10 mouse cellular contexts compared by ENCODE assay signal in the genomic region with DNA sequence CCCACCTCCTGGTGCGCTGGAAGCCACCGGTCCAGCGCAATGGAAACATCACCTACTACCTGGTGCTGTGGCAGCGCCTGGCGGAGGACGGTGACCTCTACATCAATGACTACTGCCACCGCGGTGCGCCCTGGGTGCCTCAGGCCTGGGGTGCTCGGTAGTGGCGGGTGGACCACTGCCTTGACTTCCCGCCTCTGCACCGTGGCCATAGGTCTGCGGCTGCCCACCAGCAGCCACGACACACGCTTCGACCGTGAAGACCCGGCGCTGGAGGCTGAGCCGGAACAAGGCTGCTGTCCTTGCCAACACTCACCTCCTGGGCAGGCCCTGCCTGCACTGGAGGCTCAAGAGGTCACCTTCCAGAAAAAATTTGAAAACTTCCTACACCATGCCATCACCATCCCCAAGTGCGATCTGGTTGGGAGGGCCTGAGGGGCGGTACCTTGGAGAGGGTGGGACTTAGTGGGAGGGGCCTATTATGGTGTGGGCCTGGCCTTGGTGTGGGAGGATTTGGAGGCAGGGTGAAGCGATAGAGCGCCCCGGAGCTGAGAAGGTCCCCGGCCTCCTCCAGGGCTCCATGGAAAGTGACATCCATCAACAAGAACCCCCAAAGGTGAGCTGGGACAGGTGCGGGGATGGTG. TPM values are rescaled to one million over a fixed set of nuclear protein-coding genes. Genes with fewer than 3 reads are reported as not detected.
DNase-seq lines count a peak whose midpoint lies in the region; ATAC-seq and TF ChIP-seq lines count a peak whose summit lies in the region.
"Had no signal": no experiment of that assay in that cellular context is flagged by ENCODE, and none has a peak within 500 bp of the region (broad histone marks: within the 10 kb centered on the region; RNA-seq: fewer than 3 reads in every experiment).

No protein-coding gene starts in this region.

- H3K27ac ChIP-seq in heart, embryonic 16.5 days (ENCODE audit: low read length) = no peak overlapping the region
- H3K27ac ChIP-seq in forebrain, embryonic 11.5 days (ENCODE audit: low read depth, low read length) = no peak overlapping the region
- H3K27ac ChIP-seq in midbrain, postnatal 0 days (ENCODE audit: low read depth, low read length) = no peak overlapping the region

- no peaks in the 10 kb centered on the region for H3K9me3 ChIP-seq in heart, embryonic 16.5 days (replicated peaks; ENCODE audit: control insufficient read depth, low read length)
- H3K9me3 ChIP-seq in forebrain, embryonic 11.5 days (ENCODE audit: control insufficient read depth, low read length) = no peaks in the 10 kb centered on the region
- H3K9me3 ChIP-seq in midbrain, postnatal 0 days (ENCODE audit: low read length) = no peaks in the 10 kb centered on the region
- H3K9me3 ChIP-seq: G1E had no signal

- no peaks in the 10 kb centered on the region for H3K36me3 ChIP-seq in heart, embryonic 16.5 days (ENCODE audit: control insufficient read depth, insufficient read depth)
- H3K36me3 ChIP-seq in forebrain, embryonic 11.5 days (ENCODE audit: control insufficient read depth, insufficient read depth, low read length) = no peaks in the 10 kb centered on the region
- no peaks in the 10 kb centered on the region for H3K36me3 ChIP-seq in midbrain, postnatal 0 days (ENCODE audit: insufficient read depth, low read length)
- H3K36me3 ChIP-seq: G1E had no signal

- WGBS in heart, embryonic 16.5 days = 7% methylated on average over 28 of the region's 28 CpGs
- WGBS in forebrain, embryonic 11.5 days = 2% methylated on average over 28 of the region's 28 CpGs
- 7% methylated on average over 28 of the region's 28 CpGs for WGBS in midbrain, postnatal 0 days

- intact Hi-C loops in left cerebral cortex, postnatal 14 days (cut with DNase I) = no loop called here

- H3K9ac ChIP-seq in heart, embryonic 16.5 days (ENCODE audit: low read length) = no peak overlapping the region
- H3K9ac ChIP-seq in forebrain, embryonic 11.5 days (ENCODE audit: low read length) = no peak overlapping the region
- no peak overlapping the region for H3K9ac ChIP-seq in midbrain, postnatal 0 days (replicated peaks; ENCODE audit: low read length, poor library complexity, severe bottlenecking)

- H3K4me3 ChIP-seq in heart, embryonic 16.5 days (ENCODE audit: low read length) = no peak overlapping the region; the same call in 1 of the 2 replicates
- H3K4me3 ChIP-seq in forebrain, embryonic 11.5 days (ENCODE audit: low read depth, low read length) = peak overlapping the region; percentile 11; the same call in 1 of the 2 replicates
- H3K4me3 ChIP-seq in midbrain, postnatal 0 days (ENCODE audit: low read depth, low read length) = peak overlapping the region; percentile 3

- DNase-seq in heart, adult 18-20 months = no peak
- no peak for DNase-seq in forebrain, embryonic 11.5 days (ENCODE audit: low spot score)
- peak; percentile 38 for DNase-seq in kidney, postnatal 10 days
- no peak for DNase-seq in midbrain, postnatal 0 days (ENCODE audit: low spot score)
- no peak for DNase-seq in right cerebral cortex, postnatal 14 days
- no peak for DNase-seq in left cerebral cortex, postnatal 14 days (ENCODE audit: low spot score in 2 of 2)

- no peak for TF ChIP-seq CTCF in midbrain, postnatal 0 days (IDR thresholded peaks at IDR 0.05)

- H3K4me2 ChIP-seq in heart, embryonic 16.5 days (ENCODE audit: low read depth, low read length) = peak overlapping the region; percentile 1; the same call in 1 of the 2 replicates
- peak overlapping the region; percentile 42 for H3K4me2 ChIP-seq in forebrain, embryonic 11.5 days (ENCODE audit: low read depth, low read length, severe bottlenecking)
- peak overlapping the region; percentile 33 for H3K4me2 ChIP-seq in midbrain, postnatal 0 days (ENCODE audit: low read depth, low read length, poor library complexity, severe bottlenecking)

- ATAC-seq in heart, embryonic 16.5 days (replicated peaks; ENCODE audit: extremely low read depth, insufficient read depth, low FRiP score) = no peak
- peak; percentile 42 for ATAC-seq in forebrain, embryonic 11.5 days (replicated peaks; ENCODE audit: low FRiP score)
- no peak for ATAC-seq in midbrain, postnatal 0 days (ENCODE audit: low FRiP score)
- ATAC-seq in monocyte, adult 5-6 weeks (replicated peaks; ENCODE audit: insufficient number of reproducible peaks, low FRiP score, low TSS enrichment, poor library complexity, severe bottlenecking) = no peak

- H3K27me3 ChIP-seq in heart, embryonic 16.5 days (ENCODE audit: control insufficient read depth, insufficient read depth, low read length) = peaks cover 76% of the 10 kb centered on the region
- peaks cover 41% of the 10 kb centered on the region for H3K27me3 ChIP-seq in forebrain, embryonic 11.5 days (ENCODE audit: control insufficient read depth, insufficient read depth, low read length)
- peaks cover 39% of the 10 kb centered on the region for H3K27me3 ChIP-seq in midbrain, postnatal 0 days (ENCODE audit: insufficient read depth, low read length)

- peaks cover 6% of the 10 kb centered on the region; the same call in 1 of the 2 replicates for H3K4me1 ChIP-seq in heart, embryonic 16.5 days (ENCODE audit: control insufficient read depth, insufficient read depth, low read length)
- peaks cover 4% of the 10 kb centered on the region; the same call in 1 of the 2 replicates for H3K4me1 ChIP-seq in forebrain, embryonic 11.5 days (replicated peaks; ENCODE audit: control insufficient read depth, insufficient read depth, low read length)
- H3K4me1 ChIP-seq in midbrain, postnatal 0 days (ENCODE audit: insufficient read depth, low read length) = no peaks in the 10 kb centered on the region

RNA-seq across cellular contexts. Expression of a gene that starts 12.7 kb away (rescaled TPM):
- not detected in 2 replicates for polyA plus RNA-seq in heart, embryonic 16.5 days (2015; fragmentation: Nextera tagmentation; extraction: Ambion mirVana)
- under 1 TPM in 1 of 2 experiments, not detected in 1; 0.10 TPM for total RNA-seq in heart, adult 18-20 months (2021)
- polyA plus RNA-seq in forebrain, embryonic 11.5 days (2014; fragmentation: Nextera tagmentation; extraction: Ambion mirVana) = 0.32 and 0.33 TPM in 2 replicates
- total RNA-seq in midbrain, postnatal 0 days (2014; rRNA removed) = 0.16 and 0.42 TPM in 2 replicates
- polyA plus RNA-seq in midbrain, postnatal 0 days (2015; fragmentation: Nextera tagmentation; extraction: Ambion mirVana) = 0.25 and 0.27 TPM in 2 replicates
- total RNA-seq in left cerebral cortex, postnatal 14 days (2021) = under 1 TPM; 0.57 to 0.66 TPM
- 0.21 to 0.49 TPM in 2 of 3 replicates, not detected in the other for total RNA-seq in monocyte, adult 5-6 weeks (2017)
- total RNA-seq: liver, adult 2 months had no signal
- polyA plus RNA-seq: G1E had no signal

RNA-seq across cellular contexts. Expression of a gene that starts 14.5 kb away (rescaled TPM):
- polyA plus RNA-seq in heart, embryonic 16.5 days (2015; fragmentation: Nextera tagmentation; extraction: Ambion mirVana) = 0.39 and 0.44 TPM in 2 replicates
- total RNA-seq in heart, adult 18-20 months (2021) = under 1 TPM in 1 of 2 experiments, not detected in 1; 0.57 TPM
- 0.16 and 0.45 TPM in 2 replicates for polyA plus RNA-seq in forebrain, embryonic 11.5 days (2014; fragmentation: Nextera tagmentation; extraction: Ambion mirVana)
- total RNA-seq in midbrain, postnatal 0 days (2014; rRNA removed) = 1.1 and 2.4 TPM in 2 replicates
- polyA plus RNA-seq in midbrain, postnatal 0 days (2015; fragmentation: Nextera tagmentation; extraction: Ambion mirVana) = 1.7 and 1.8 TPM in 2 replicates
- total RNA-seq in left cerebral cortex, postnatal 14 days (2021) = under 1 TPM in 1 of 2 experiments, not detected in 1; 0.61 TPM
- 0.32 TPM in 1 of 3 replicates, not detected in the others for total RNA-seq in monocyte, adult 5-6 weeks (2017)
- total RNA-seq: G1E; liver, adult 2 months had no signal
- polyA plus RNA-seq: G1E had no signal

RNA-seq across cellular contexts. Expression of a gene that starts 14.7 kb away (rescaled TPM):
- polyA plus RNA-seq in heart, embryonic 16.5 days (2015; fragmentation: Nextera tagmentation; extraction: Ambion mirVana) = 19.4 and 21.5 TPM in 2 replicates
- total RNA-seq in heart, adult 18-20 months (2021) = 10 to 100 TPM; 14.0 to 15.6 TPM
- 8.2 and 8.6 TPM in 2 replicates for polyA plus RNA-seq in forebrain, embryonic 11.5 days (2014; fragmentation: Nextera tagmentation; extraction: Ambion mirVana)
- 15.6 and 19.0 TPM in 2 replicates for total RNA-seq in midbrain, postnatal 0 days (2014; rRNA removed)
- polyA plus RNA-seq in midbrain, postnatal 0 days (2015; fragmentation: Nextera tagmentation; extraction: Ambion mirVana) = 5.7 and 6.1 TPM in 2 replicates
- total RNA-seq in left cerebral cortex, postnatal 14 days (2021) = 1 to 10 TPM; 7.3 to 9.1 TPM
- 6.5 to 33.3 TPM (median 10.7 TPM) in 3 replicates for total RNA-seq in monocyte, adult 5-6 weeks (2017)
- polyA plus RNA-seq: G1E had no signal

RNA-seq across cellular contexts. Expression of a gene that starts 37.1 kb away (rescaled TPM):
- polyA plus RNA-seq in heart, embryonic 16.5 days (2015; fragmentation: Nextera tagmentation; extraction: Ambion mirVana) = 3.3 and 8.9 TPM in 2 replicates
- total RNA-seq in heart, adult 18-20 months (2021) = 1 to 10 TPM in 1 of 2 experiments, under 1 TPM in 1; 0.17 to 1.2 TPM
- not detected in 2 replicates for polyA plus RNA-seq in forebrain, embryonic 11.5 days (2014; fragmentation: Nextera tagmentation; extraction: Ambion mirVana)
- total RNA-seq in midbrain, postnatal 0 days (2014; rRNA removed) = not detected in 2 replicates
- polyA plus RNA-seq in midbrain, postnatal 0 days (2015; fragmentation: Nextera tagmentation; extraction: Ambion mirVana) = not detected in 2 replicates
- not detected for total RNA-seq in left cerebral cortex, postnatal 14 days (2021)
- 64.0 to 201 TPM (median 71.7 TPM) in 3 replicates for total RNA-seq in monocyte, adult 5-6 weeks (2017)
- polyA plus RNA-seq: G1E had no signal
